Mouse (Mus musculus) G1E (cell line): Measurements from ENCODE around the gene Cdx2.

ENCODE experiments used
- CTCF ChIP-seq: IDR thresholded peaks from 2 replicates; pipeline ENCODE4 v1.5.1; 2012; ENCODE audit warnings: low read depth, low read length, inconsistent platforms, mixed read lengths
- GATA1 ChIP-seq: IDR thresholded peaks from 2 replicates; pipeline ENCODE4 v1.6.1; 2012; ENCODE audit warnings: borderline replicate concordance, low read length, inconsistent platforms, mixed read lengths
- GATA2 ChIP-seq: IDR thresholded peaks from 2 replicates; pipeline ENCODE4 v1.6.1; 2012; ENCODE audit warnings: low read depth, low read length, inconsistent platforms, borderline replicate concordance
- POLR2AphosphoS5 ChIP-seq: IDR thresholded peaks from 2 replicates; pipeline ENCODE4 v1.6.1; 2012; ENCODE audit warnings: low read depth, low read length, inconsistent platforms; ENCODE audit not compliant: insufficient replicate concordance
- TAL1 ChIP-seq: conservative IDR thresholded peaks from 2 replicates; pipeline ENCODE4 v1.6.1; 2012; ENCODE audit warnings: low read depth, low read length, inconsistent platforms, mixed read lengths

GRCm38 (mm10) chr5:147305856-147306637 is 1.0 kb downstream of the Cdx2 start:
- no peak for TF ChIP-seq CTCF
- no peak for TF ChIP-seq GATA1
- TF ChIP-seq POLR2AphosphoS5 = no peak
- no peak for TF ChIP-seq GATA2
- TF ChIP-seq TAL1 = no peak
